Mouse (Mus musculus) heart, adult 2 months (tissue): ENCODE measurements around the gene Dusp9.

ENCODE experiments used
- EP300 ChIP-seq: fragments of 200-500 bp; IDR thresholded peaks from 2 replicates; pipeline ENCODE4 v1.6.1; 2011; ENCODE audit warnings: low read depth, low read length, control low read depth; ENCODE audit not compliant: insufficient read depth
- POLR2A ChIP-seq: fragments of 200-500 bp; IDR thresholded peaks from 2 replicates; pipeline ENCODE4 v1.6.1; 2011; ENCODE audit warnings: mild to moderate bottlenecking, low read depth, low read length, control low read depth; ENCODE audit not compliant: insufficient read depth

GRCm38 (mm10) chrX:73626981-73627380, 12.2 kb upstream of the Dusp9 start:
- TF ChIP-seq EP300 = no peak
- TF ChIP-seq POLR2A = no peak
